Mouse (Mus musculus) olfactory bulb, adult 2 months (tissue): ENCODE data around the gene Anxa4.

ENCODE experiments used
- CTCF ChIP-seq: fragments of 200-500 bp; IDR thresholded peaks from 2 replicates; pipeline ENCODE4 v1.5.1; 2012; ENCODE audit warnings: low read depth, mild to moderate bottlenecking, low read length, moderate library complexity; ENCODE audit not compliant: insufficient read depth
- POLR2A ChIP-seq: fragments of 200-500 bp; IDR thresholded peaks from 2 replicates; pipeline ENCODE4 v1.6.1; 2012; ENCODE audit warnings: mild to moderate bottlenecking, low read depth, low read length, moderate library complexity; ENCODE audit not compliant: insufficient read depth

GRCm38 (mm10) chr6:86823824-86824223 lies 30.4 kb upstream of the Anxa4 start:
- no peak for TF ChIP-seq CTCF
- no peak for TF ChIP-seq POLR2A
